Mouse (Mus musculus): ENCODE data around the gene Dtx2.

Gene Dtx2

DNA sequence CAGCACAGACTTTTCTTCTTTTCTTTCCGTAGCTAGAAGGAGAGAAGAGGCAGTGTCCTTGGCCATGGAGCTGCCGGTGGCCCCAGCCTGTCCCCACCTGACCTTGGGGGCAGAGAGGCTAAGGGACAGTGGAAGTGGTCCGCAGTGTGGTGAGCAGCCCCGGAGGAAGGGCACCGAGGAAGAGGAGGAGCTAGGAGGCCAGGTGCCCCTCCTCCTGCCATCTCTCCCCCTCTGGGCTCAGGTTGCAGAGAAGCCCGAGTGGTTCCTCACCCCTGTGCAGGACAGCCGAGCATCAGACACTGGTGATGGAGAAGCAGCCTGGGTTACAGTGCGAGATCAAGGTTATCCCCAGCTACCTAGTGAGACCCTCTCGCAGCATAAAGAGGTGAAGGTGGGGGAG is 20.2 kb upstream of the Dtx2 start, which contains the start of gene Ssc4d:
Gene Ssc4d, minus strand, starts transcription at position 167 of the 400 bp plus-strand sequence.
- in situ Hi-C loops (cut with MboI, MseI), result no loop called here

DNA sequence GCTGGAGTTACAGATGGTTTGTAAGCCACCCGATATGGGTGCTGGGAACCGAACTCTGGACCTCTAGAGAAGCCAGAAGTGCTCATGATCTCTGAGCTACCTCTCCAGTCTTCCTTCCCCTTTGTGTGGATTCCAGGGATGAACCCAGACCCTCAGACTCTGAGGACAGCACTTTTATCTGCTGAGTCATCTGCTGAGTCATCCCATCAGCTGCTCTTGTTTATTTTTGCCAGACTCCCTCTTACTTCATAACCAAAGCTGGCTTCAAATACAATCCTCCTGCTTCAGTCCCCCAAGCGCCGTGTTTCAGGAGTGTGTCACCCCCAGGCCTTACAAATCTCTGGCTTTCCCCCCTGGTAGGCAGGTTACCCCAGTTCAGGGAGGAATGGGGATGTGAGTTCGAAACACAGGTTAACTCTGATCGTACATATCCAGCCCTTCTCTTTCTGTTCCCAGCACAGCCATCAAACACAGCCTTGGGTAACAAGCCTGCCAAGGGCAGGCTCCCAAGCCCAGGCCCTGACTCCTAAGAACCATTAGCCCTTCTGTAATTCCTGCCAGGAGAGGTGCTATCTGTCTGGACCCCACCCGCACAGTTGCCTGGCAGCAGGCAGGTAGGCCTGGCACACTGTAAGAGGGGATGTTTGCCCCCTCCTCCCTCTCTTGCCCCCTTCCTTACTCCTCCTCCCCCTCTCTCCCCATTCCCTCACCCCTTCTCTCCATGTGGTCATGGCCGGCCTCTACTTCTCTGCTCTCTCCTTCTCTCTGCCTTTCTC is 18.5 kb upstream of the Dtx2 start:
- in situ Hi-C loops (cut with MboI, MseI), result loop anchor here (5.0 kb wide), 1 partner anchor 81 kb away; no protein-coding TSS in a partner anchor

- in situ Hi-C loops (cut with MboI, MseI), result loop anchor here (5.0 kb wide), 1 partner anchor 78 kb away; no protein-coding TSS in a partner anchor
These were observed 15.2 kb upstream of the Dtx2 start for GRCm38 (mm10) chr5:135979381-135979780.

GRCm38 (mm10) chr5:135979904-135980303 is 14.7 kb upstream of the Dtx2 start, which contains the start of gene Zp3:
Zp3 (plus strand) TSS chr5:135980099.
- in situ Hi-C loops (cut with MboI, MseI), result loop anchor here (5.0 kb wide), 1 partner anchor 77 kb away; no protein-coding TSS in a partner anchor

DNA sequence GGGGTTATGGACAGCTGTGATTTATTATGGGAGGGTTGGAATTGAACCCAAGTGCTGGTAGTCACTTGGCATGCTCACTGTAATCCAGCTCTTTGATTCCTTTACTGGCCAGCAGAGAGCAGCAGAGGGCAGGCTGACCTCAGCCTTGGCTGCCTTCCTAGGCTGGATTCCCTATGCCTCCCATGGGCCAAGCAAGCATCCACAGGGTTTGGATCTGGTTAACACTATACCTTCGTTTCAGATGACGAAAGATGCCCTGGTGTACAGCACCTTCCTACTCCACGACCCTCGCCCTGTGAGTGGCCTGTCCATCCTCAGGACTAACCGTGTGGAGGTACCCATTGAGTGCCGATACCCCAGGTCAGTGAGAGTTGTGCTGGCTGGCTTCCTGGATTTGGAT is 12.2 kb upstream of the Dtx2 start:
- in situ Hi-C loops (cut with MboI, MseI), result no loop called here

DNA sequence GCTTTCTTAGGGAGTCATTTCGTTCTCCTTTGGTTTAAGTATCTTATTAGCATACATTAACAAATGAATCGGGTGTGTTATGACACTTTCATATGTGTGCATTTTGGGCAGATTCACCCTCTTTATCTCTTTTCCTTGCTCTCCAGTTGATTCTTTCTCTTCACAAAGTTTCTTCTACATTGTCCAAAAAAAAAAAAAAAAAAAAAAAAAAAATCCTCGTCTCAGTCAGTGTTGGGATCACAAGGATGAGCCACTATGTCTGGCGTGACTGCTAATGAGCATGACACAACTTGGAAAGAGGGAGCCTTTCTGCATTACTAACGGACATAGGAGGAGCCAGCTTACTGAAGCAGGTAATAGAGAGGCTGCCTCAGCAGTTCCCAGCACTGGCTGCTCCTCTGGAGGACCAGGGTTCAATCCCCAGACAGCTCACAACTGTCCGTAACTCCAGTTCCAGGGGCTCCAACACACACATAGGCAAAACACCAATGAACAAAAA is 10.0 kb upstream of the Dtx2 start:
- in situ Hi-C loops (cut with MboI, MseI), result no loop called here

GRCm38 (mm10) chr5:135987248-135987647 is 7.4 kb upstream of the Dtx2 start:
- in situ Hi-C loops (cut with MboI, MseI), result no loop called here

DNA sequence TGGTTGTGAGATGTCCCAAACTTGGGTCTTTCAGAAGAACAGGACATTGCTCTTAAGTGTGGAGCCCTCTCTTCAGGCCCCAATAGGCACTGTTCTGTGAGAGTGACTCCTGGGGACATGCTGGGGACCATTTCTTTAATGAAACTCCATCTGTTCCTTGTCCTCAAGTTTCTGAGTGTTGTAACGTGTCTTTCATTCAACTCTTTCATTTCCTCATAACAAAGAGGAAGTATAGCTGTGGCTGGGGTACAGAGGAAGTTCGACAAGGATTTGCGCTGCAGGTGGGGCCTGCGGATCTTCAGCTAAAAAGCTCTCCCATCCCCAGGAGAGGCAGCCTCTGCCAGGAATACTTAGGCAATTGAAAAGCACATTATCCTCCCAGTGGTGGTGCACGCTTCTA is 4.0 kb upstream of the Dtx2 start:
- in situ Hi-C loops (cut with MboI, MseI), result loop anchor here (5.0 to 10.0 kb wide), 2 partner anchors 33 to 966 kb away; partner anchors contain the start of gene Stx1a

GRCm38 (mm10) chr5:135993381-135993965 is 1.1 kb upstream of the Dtx2 start:
- in situ Hi-C loops (cut with MboI, MseI), result loop anchor here (5.0 to 10.0 kb wide), 2 partner anchors 36 to 969 kb away; partner anchors contain the start of gene Stx1a

DNA sequence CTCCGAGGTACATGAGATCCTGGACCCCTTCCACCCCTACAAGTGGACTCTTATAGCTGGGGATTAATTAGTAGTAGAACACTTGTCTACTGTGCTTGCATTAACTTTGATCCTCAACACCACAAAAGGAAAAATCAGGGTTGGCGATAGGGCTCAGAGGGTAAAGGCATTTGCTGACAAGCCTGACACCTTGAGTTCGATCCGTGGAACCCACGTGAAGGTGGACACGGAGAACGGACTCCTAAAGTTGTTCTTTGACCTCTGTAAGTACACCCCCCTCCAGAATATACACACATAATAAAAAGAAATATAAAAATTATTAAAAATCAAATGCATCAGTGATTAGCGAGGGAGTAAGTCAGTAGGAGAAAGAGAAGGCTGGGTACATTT is 270 bp upstream of the Dtx2 start:
- in situ Hi-C loops (cut with MboI, MseI), result loop anchor here (5.0 to 10.0 kb wide), 2 partner anchors 37 to 970 kb away; partner anchors contain the start of gene Stx1a

GRCm38 (mm10) chr5:135996162-135996561 is 1.6 kb downstream of the Dtx2 start:
- in situ Hi-C loops (cut with MboI, MseI), result loop anchor here (10.0 kb wide), 1 partner anchor 971 kb away; the partner anchor contains the start of gene Stx1a

DNA sequence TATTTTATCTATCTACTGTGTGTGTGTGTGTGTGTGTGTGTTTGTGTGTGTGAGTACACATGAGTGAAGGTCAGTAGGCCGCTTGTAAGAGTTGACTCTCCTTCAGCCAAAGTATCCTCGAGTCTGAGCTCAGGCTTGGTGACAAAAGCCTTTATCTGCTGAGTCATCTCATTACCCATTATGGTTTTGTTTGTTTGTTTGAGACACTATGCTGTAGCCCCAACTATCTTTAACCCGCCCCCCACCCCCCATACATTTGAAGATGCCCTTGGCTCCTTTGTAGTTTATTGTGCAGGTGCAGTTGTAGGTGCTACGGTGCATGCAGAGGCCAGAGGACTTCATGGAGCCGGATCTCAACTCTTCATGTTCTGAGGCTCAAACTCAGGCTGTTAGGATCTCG is 6.6 kb downstream of the Dtx2 start:
- in situ Hi-C loops (cut with MboI, MseI), result no loop called here

- in situ Hi-C loops (cut with MboI, MseI), result no loop called here
These were observed 7.7 kb downstream of the Dtx2 start for GRCm38 (mm10) chr5:136002325-136002724.

DNA sequence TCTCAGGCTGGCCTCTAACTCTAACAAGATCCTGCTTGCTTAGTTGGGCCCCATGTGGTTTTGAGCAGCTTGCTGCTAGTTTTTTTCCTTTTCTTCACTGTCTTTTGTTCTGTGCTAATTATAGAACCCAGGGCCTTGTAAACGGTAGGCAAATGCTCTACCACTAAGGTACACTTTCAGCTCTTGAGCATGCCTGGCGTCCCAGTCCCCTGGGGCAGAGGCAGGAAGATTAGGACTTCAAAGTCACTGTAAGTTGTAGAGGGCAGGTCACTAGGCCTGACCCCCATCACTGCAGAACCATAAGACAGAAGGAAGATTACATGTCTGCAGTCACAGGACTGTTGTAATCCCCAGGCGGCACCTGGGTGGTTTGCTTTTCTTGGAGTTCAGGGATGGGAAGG is 8.2 kb downstream of the Dtx2 start:
- in situ Hi-C loops (cut with MboI, MseI), result no loop called here

- in situ Hi-C loops (cut with MboI, MseI), result no loop called here
These were observed 9.9 kb downstream of the Dtx2 start for GRCm38 (mm10) chr5:136004537-136004936.

GRCm38 (mm10) chr5:136007745-136008144 is 13.1 kb downstream of the Dtx2 start:
- in situ Hi-C loops (cut with MboI, MseI), result no loop called here

- in situ Hi-C loops (cut with MboI, MseI), result no loop called here
These were observed 20.3 kb downstream of the Dtx2 start for GRCm38 (mm10) chr5:136014877-136015276.

GRCm38 (mm10) chr5:136015586-136015985 is 21.0 kb downstream of the Dtx2 start:
- in situ Hi-C loops (cut with MboI, MseI), result no loop called here

GRCm38 (mm10) chr5:136016014-136016876 is 21.6 kb downstream of the Dtx2 start:
- in situ Hi-C loops (cut with MboI, MseI), result no loop called here

GRCm38 (mm10) chr5:136017262-136017661 is 22.7 kb downstream of the Dtx2 start:
- in situ Hi-C loops (cut with MboI, MseI), result no loop called here

- in situ Hi-C loops (cut with MboI, MseI), result no loop called here
These were observed 24.1 kb downstream of the Dtx2 start for GRCm38 (mm10) chr5:136018726-136019125.

All from regulatory T cell (primary cell).